Mouse (Mus musculus) spleen, adult 2 months (tissue): ENCODE measurements around the gene Syt7.

ENCODE experiments used
- CTCF ChIP-seq: fragments of 200-500 bp; IDR thresholded peaks from 2 replicates; pipeline ENCODE4 v1.5.1; 2011; ENCODE audit warnings: mild to moderate bottlenecking, inconsistent platforms; ENCODE audit not compliant: insufficient read depth, insufficient read length, insufficient replicate concordance; ENCODE audit errors: extremely low read depth
- POLR2A ChIP-seq: fragments of 200-500 bp; IDR thresholded peaks from 2 replicates; pipeline ENCODE4 v1.6.1; 2011; ENCODE audit warnings: low read depth, low read length, inconsistent platforms

- TF ChIP-seq CTCF (no peak), POLR2A (no peak)
Observed at GRCm38 (mm10) chr19:10387660-10388059, 1.2 kb upstream of the Syt7 start.
